Mouse (Mus musculus) embryonic facial prominence, embryonic 14.5 days (tissue): Measurements from ENCODE around the gene Pik3r5. TPM values are rescaled to one million over a fixed set of nuclear protein-coding genes. Genes with fewer than 3 reads are reported as not detected.

ENCODE experiments used
- ATAC-seq: fragments of 200-750 bp; cut with Nextera tagmentation; 2 replicates; pipeline ENCODE4 v1.8.0; 2017; ENCODE audit warnings: low read depth, moderate number of reproducible peaks, moderate TSS enrichment
- DNase-seq: peaks from one replicate; pipeline ENCODE4 v3.0.0-alpha.2; 2015; ENCODE audit warnings: low spot score
- H3K27ac ChIP-seq: fragments of 300-500 bp; sonication (generic); replicated peaks from 2 replicates; pipeline ENCODE4 v1.5.1; 2014; ENCODE audit warnings: low read depth, mild to moderate bottlenecking, low read length, moderate library complexity
- H3K27me3 ChIP-seq: fragments of 300-500 bp; sonication (generic); replicated peaks from 2 replicates; pipeline ENCODE4 v1.6.1; 2014; ENCODE audit warnings: low read length; ENCODE audit not compliant: control insufficient read depth, insufficient read depth
- H3K36me3 ChIP-seq: fragments of 300-500 bp; sonication (generic); 2 replicates; pipeline ENCODE4 v1.6.1; 2014; ENCODE audit warnings: low read length, mixed read lengths; ENCODE audit not compliant: control insufficient read depth, insufficient read depth
- H3K4me1 ChIP-seq: fragments of 300-500 bp; sonication (generic); 2 replicates; pipeline ENCODE4 v1.6.1; 2014; ENCODE audit warnings: antibody characterized with exemption, low read length; ENCODE audit not compliant: control insufficient read depth, insufficient read depth
- H3K4me2 ChIP-seq: fragments of 300-500 bp; sonication (generic); 2 replicates; pipeline ENCODE4 v1.6.1; 2014; ENCODE audit warnings: low read depth, mild to moderate bottlenecking, low read length, moderate library complexity, mixed read lengths
- H3K4me3 ChIP-seq: fragments of 300-500 bp; sonication (generic); 2 replicates; pipeline ENCODE4 v1.5.1; 2014; ENCODE audit warnings: low read depth, mild to moderate bottlenecking, low read length
- H3K9ac ChIP-seq: fragments of 300-500 bp; sonication (generic); 2 replicates; pipeline ENCODE4 v1.6.1; 2014; ENCODE audit warnings: low read depth, mild to moderate bottlenecking, low read length, moderate library complexity, mixed read lengths
- H3K9me3 ChIP-seq: fragments of 300-500 bp; sonication (generic); 2 replicates; pipeline ENCODE4 v1.6.1; 2016; ENCODE audit warnings: low read length; ENCODE audit not compliant: control insufficient read depth
- WGBS: fragments of 180-500 bp; shearing (Covaris S2); extraction: QIAGEN DNeasy Blood & Tissue Kit; methylation state at CpG from one replicate; pipeline ENCODE4 v1.1.7; 2014; 5-methylcytosine and 5-hydroxymethylcytosine counted together
- polyA plus RNA-seq: library from polyadenylated mRNA; unstranded; fragments of >200 nt; fragmentation: Nextera tagmentation; extraction: Ambion mirVana; gene quantifications from 2 replicates; pipeline ENCODE4 v1.2.1, GENCODE M21; 2014

The Pik3r5 gene
- polyA plus RNA-seq, 1 experiment from 2014 or later = 1.1 TPM

DNA sequence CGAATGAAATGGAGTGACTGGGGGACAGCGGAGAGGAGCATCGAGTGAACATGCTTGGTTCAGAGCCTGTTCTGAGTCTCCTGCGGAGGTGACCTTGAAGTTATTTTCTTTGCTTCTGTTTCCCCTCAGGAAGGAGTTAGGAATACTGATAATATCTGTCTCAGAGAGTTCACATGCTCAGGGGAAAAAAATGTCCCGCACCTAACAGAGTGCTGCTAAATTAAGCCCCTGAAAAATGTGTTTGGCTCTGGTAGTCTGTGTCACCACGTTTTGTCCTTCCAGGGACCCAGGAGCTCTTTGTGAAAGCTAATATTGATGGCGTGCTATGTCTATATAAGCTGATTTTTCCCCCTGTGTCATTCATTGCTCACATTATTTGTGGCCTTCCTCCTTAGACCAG is 113.3 kb downstream of the Pik3r5 start:
- no peak overlapping the region for H3K9ac ChIP-seq
- no peak for ATAC-seq

GRCm38 (mm10) chr11:68545682-68546222 is 113.8 kb downstream of the Pik3r5 start:
- H3K27ac ChIP-seq = no peak overlapping the region
- 73% methylated on average over 8 of the region's 8 CpGs for WGBS
- no peaks in the 10 kb centered on the region for H3K9me3 ChIP-seq
- no peak for DNase-seq
- H3K9ac ChIP-seq = no peak overlapping the region
- no peak overlapping the region for H3K4me3 ChIP-seq
- no peak overlapping the region for H3K4me2 ChIP-seq
- no peaks in the 10 kb centered on the region for H3K36me3 ChIP-seq
- ATAC-seq = no peak
- H3K27me3 ChIP-seq = no peaks in the 10 kb centered on the region
- no peaks in the 10 kb centered on the region for H3K4me1 ChIP-seq

More for the DNA sequence above, 113.3 kb downstream of the Pik3r5 start:
- Histone ChIP-seq H3K27ac (no peak overlapping the region), H3K9me3 (no peaks in the 10 kb centered on the region), H3K4me2 (no peak overlapping the region), H3K27me3 (no peaks in the 10 kb centered on the region), H3K36me3 (no peaks in the 10 kb centered on the region), H3K4me1 (no peaks in the 10 kb centered on the region), H3K4me3 (no peak overlapping the region)
- no peak for DNase-seq
- 46% methylated on average over 7 of the region's 7 CpGs for WGBS

Other genes starting within 250 kb of the Pik3r5 start
- gene Ntn1, start 31.3 kb upstream of the Pik3r5 start, polyA plus RNA-seq = 4.6 and 6.3 TPM in 2 replicates
- 2.2 and 2.8 TPM in 2 replicates for gene Pik3r6, start 70.9 kb downstream of the Pik3r5 start, polyA plus RNA-seq
- 0.92 and 0.93 TPM in 2 replicates for gene Mfsd6l, start 124.1 kb downstream of the Pik3r5 start, polyA plus RNA-seq
- 0.28 and 0.64 TPM in 2 replicates for gene Ccdc42, start 154.9 kb downstream of the Pik3r5 start, polyA plus RNA-seq